Mouse (Mus musculus) cerebellum, adult 2 months (tissue): Measurements from ENCODE around the gene Txnip.

Source experiments
- CTCF ChIP-seq: fragments of 200-500 bp; IDR thresholded peaks from 2 replicates; pipeline ENCODE4 v1.5.1; 2011; ENCODE audit warnings: low read depth, mild to moderate bottlenecking, control low read depth, low read length, moderate library complexity, borderline replicate concordance; ENCODE audit not compliant: insufficient read depth
- POLR2A ChIP-seq: fragments of 200-500 bp; IDR thresholded peaks from 2 replicates; pipeline ENCODE4 v1.6.1; 2011; ENCODE audit warnings: low read length, control low read depth, borderline replicate concordance; ENCODE audit not compliant: insufficient read depth

GRCm38 (mm10) chr3:96577566-96577965, 19.8 kb downstream of the Txnip start:
- TF ChIP-seq CTCF (no peak), POLR2A (no peak)
